Mouse (Mus musculus) embryonic fibroblast, embryonic 13.5 days (primary cell): ENCODE measurements around the gene Crocc. TPM values are rescaled to one million over a fixed set of nuclear protein-coding genes. Genes with fewer than 3 reads are reported as not detected.

Source experiments
- H3K27ac ChIP-seq: 2 replicates; pipeline ENCODE4 v1.5.1; 2012; ENCODE audit warnings: low read length, control low read depth, inconsistent platforms; ENCODE audit not compliant: insufficient read depth
- H3K4me1 ChIP-seq: 2 replicates; pipeline ENCODE4 v1.6.1; 2011; ENCODE audit warnings: low read length; ENCODE audit not compliant: control insufficient read depth, insufficient read depth
- H3K4me3 ChIP-seq: 2 replicates; pipeline ENCODE4 v1.5.1; 2011; ENCODE audit warnings: mild to moderate bottlenecking, control low read depth, low read length; ENCODE audit not compliant: insufficient read depth
- CTCF ChIP-seq: IDR thresholded peaks from 2 replicates; pipeline ENCODE4 v1.5.1; 2011; ENCODE audit warnings: mild to moderate bottlenecking, control low read depth, low read length, moderate library complexity, borderline replicate concordance; ENCODE audit not compliant: insufficient read depth
- POLR2A ChIP-seq: IDR thresholded peaks from 2 replicates; pipeline ENCODE4 v1.6.1; 2011; ENCODE audit warnings: low read depth, mild to moderate bottlenecking, control low read depth, low read length, moderate library complexity
- polyA plus RNA-seq: library from polyadenylated mRNA; stranded (reverse); fragments of >200 nt; gene quantifications from 2 replicates; pipeline ENCODE4 v1.2.4, GENCODE M21; 2011; ENCODE audit warnings: low read depth; ENCODE audit not compliant: missing spikeins, insufficient read length

Crocc gene
- polyA plus RNA-seq, 1 experiment, result 12.5 TPM

- no peaks in the 10 kb centered on the region for H3K4me1 ChIP-seq
- H3K4me3 ChIP-seq, result no peak overlapping the region
- no peak overlapping the region for H3K27ac ChIP-seq
- TF ChIP-seq POLR2A (no peak), CTCF (no peak)
Measured at GRCm38 (mm10) chr4:141088714-141089113, 28.4 kb upstream of the Crocc start.

GRCm38 (mm10) chr4:141088033-141088432 lies 27.7 kb upstream of the Crocc start, which contains the start of gene Spata21:
Spata21 (plus strand) TSS chr4:141088333.
- no peak within 1 kb of the TSS for H3K27ac ChIP-seq
- no peak within 1 kb of the TSS for H3K4me3 ChIP-seq
- TF ChIP-seq POLR2A (no peak), CTCF (no peak)
- H3K4me1 ChIP-seq, result no peaks in the 10 kb centered on the region

- TF ChIP-seq CTCF, result no peak
- no peak for TF ChIP-seq POLR2A
- Histone ChIP-seq H3K27ac (no peak overlapping the region), H3K4me1 (no peaks in the 10 kb centered on the region), H3K4me3 (no peak overlapping the region)
Measured at GRCm38 (mm10) chr4:141086862-141087261, 26.5 kb upstream of the Crocc start.

- TF ChIP-seq CTCF (no peak), POLR2A (no peak)
- Histone ChIP-seq H3K4me1 (0 out of 2 replicates have a peak, but pooled peaks cover 5% of the 10 kb centered on the region), H3K27ac (no peak overlapping the region), H3K4me3 (no peak overlapping the region)
Measured at GRCm38 (mm10) chr4:141078510-141079137, 18.3 kb upstream of the Crocc start.

- H3K27ac ChIP-seq, result no peak within 1 kb of the TSS
- peak; percentile 97 for TF ChIP-seq POLR2A
- no peak for TF ChIP-seq CTCF
- H3K4me1 ChIP-seq, result peaks cover 7% of the 10 kb centered on the region; the same call in 1 of the 2 replicates
- peak within 1 kb of the TSS; percentile 86 for H3K4me3 ChIP-seq
Measured at GRCm38 (mm10) chr4:141077681-141078509, 17.5 kb upstream of the Crocc start, which contains the start of gene Necap2. Necap2 (minus strand) TSS chr4:141078357.

- H3K27ac ChIP-seq, result no peak overlapping the region
- H3K4me1 ChIP-seq, result peaks cover 7% of the 10 kb centered on the region; the same call in 1 of the 2 replicates
- TF ChIP-seq CTCF, result no peak
- no peak for TF ChIP-seq POLR2A
- peak overlapping the region; percentile 86 for H3K4me3 ChIP-seq
Measured at GRCm38 (mm10) chr4:141076761-141077506, 16.6 kb upstream of the Crocc start.

- no peak for TF ChIP-seq CTCF
- TF ChIP-seq POLR2A, result no peak
- Histone ChIP-seq H3K4me1 (peaks cover 7% of the 10 kb centered on the region; the same call in 1 of the 2 replicates), H3K4me3 (no peak overlapping the region), H3K27ac (0 out of 2 replicates have a peak overlapping the region, but pooled peaks have one; percentile 14)
Measured at GRCm38 (mm10) chr4:141074109-141074508, 13.8 kb upstream of the Crocc start.

GRCm38 (mm10) chr4:141073661-141074060 lies 13.3 kb upstream of the Crocc start:
- no peak overlapping the region for H3K4me3 ChIP-seq
- H3K27ac ChIP-seq, result 0 out of 2 replicates have a peak overlapping the region, but pooled peaks have one; percentile 14
- peaks cover 7% of the 10 kb centered on the region; the same call in 1 of the 2 replicates for H3K4me1 ChIP-seq
- no peak for TF ChIP-seq POLR2A
- TF ChIP-seq CTCF, result no peak

- TF ChIP-seq POLR2A, result no peak
- TF ChIP-seq CTCF, result no peak
- H3K4me1 ChIP-seq, result peaks cover 7% of the 10 kb centered on the region; the same call in 1 of the 2 replicates
- H3K27ac ChIP-seq, result no peak overlapping the region
- H3K4me3 ChIP-seq, result no peak overlapping the region
Measured at GRCm38 (mm10) chr4:141072502-141072901, 12.2 kb upstream of the Crocc start.

- no peak overlapping the region for H3K27ac ChIP-seq
- H3K4me1 ChIP-seq, result peaks cover 2% of the 10 kb centered on the region; the same call in 1 of the 2 replicates
- TF ChIP-seq POLR2A, result no peak
- TF ChIP-seq CTCF, result peak; percentile 79; the same call in 1 of the 2 replicates
- H3K4me3 ChIP-seq, result no peak overlapping the region
Measured at GRCm38 (mm10) chr4:141069731-141070130, 9.4 kb upstream of the Crocc start.
